Mouse (Mus musculus): ENCODE data around the gene Cntnap5c.

The Cntnap5c gene

GRCm38 (mm10) chr17:58003322-58003721 is 234.0 kb downstream of the Cntnap5c start:
- DNase-seq (ENCODE audit: low spot score in 2 of 2) = no peak

- DNase-seq (ENCODE audit: low spot score in 2 of 2) = no peak
Measured at GRCm38 (mm10) chr17:58004491-58004890, 235.1 kb downstream of the Cntnap5c start.

- DNase-seq (ENCODE audit: low spot score in 2 of 2) = no peak
Measured at GRCm38 (mm10) chr17:58041178-58041577, 271.8 kb downstream of the Cntnap5c start.

- no peak for DNase-seq (ENCODE audit: low spot score in 2 of 2)
Measured at GRCm38 (mm10) chr17:58045149-58045548, 275.8 kb downstream of the Cntnap5c start.

- no peak for DNase-seq (ENCODE audit: low spot score in 2 of 2)
Measured at GRCm38 (mm10) chr17:58069912-58070311, 300.5 kb downstream of the Cntnap5c start.

GRCm38 (mm10) chr17:58082676-58083075 is 313.3 kb downstream of the Cntnap5c start:
- no peak for DNase-seq (ENCODE audit: low spot score in 2 of 2)

GRCm38 (mm10) chr17:58104505-58104904 is 335.1 kb downstream of the Cntnap5c start:
- no peak for DNase-seq (ENCODE audit: low spot score in 2 of 2)

- no peak for DNase-seq (ENCODE audit: low spot score in 2 of 2)
Measured at GRCm38 (mm10) chr17:58107901-58108300, 338.5 kb downstream of the Cntnap5c start.

GRCm38 (mm10) chr17:58108335-58108734 is 339.0 kb downstream of the Cntnap5c start:
- DNase-seq (ENCODE audit: low spot score in 2 of 2) = no peak

- peak in 1 of 2 experiments; percentile 5 for DNase-seq (ENCODE audit: low spot score in 2 of 2)
Measured at GRCm38 (mm10) chr17:58187171-58187570, 417.8 kb downstream of the Cntnap5c start.

- DNase-seq (ENCODE audit: low spot score in 2 of 2) = no peak
Measured at GRCm38 (mm10) chr17:58201148-58201547, 431.8 kb downstream of the Cntnap5c start.

GRCm38 (mm10) chr17:58268058-58268457 is 498.7 kb downstream of the Cntnap5c start:
- no peak for DNase-seq (ENCODE audit: low spot score in 2 of 2)

- no peak for DNase-seq (ENCODE audit: low spot score in 2 of 2)
Measured at GRCm38 (mm10) chr17:58351310-58351709, 581.9 kb downstream of the Cntnap5c start.

- DNase-seq (ENCODE audit: low spot score in 2 of 2) = no peak
Measured at GRCm38 (mm10) chr17:58356224-58356623, 586.9 kb downstream of the Cntnap5c start.

GRCm38 (mm10) chr17:58363582-58364267 is 594.4 kb downstream of the Cntnap5c start:
- no peak for DNase-seq (ENCODE audit: low spot score in 2 of 2)

- no peak for DNase-seq (ENCODE audit: low spot score in 2 of 2)
Measured at GRCm38 (mm10) chr17:58370089-58370488, 600.7 kb downstream of the Cntnap5c start.

GRCm38 (mm10) chr17:58407769-58408168 is 638.4 kb downstream of the Cntnap5c start:
- DNase-seq (ENCODE audit: low spot score in 2 of 2) = no peak

- DNase-seq (ENCODE audit: low spot score in 2 of 2) = no peak
Measured at GRCm38 (mm10) chr17:58408756-58409155, 639.4 kb downstream of the Cntnap5c start.

GRCm38 (mm10) chr17:58437443-58437842 is 668.1 kb downstream of the Cntnap5c start:
- DNase-seq (ENCODE audit: low spot score in 2 of 2) = no peak
